Mouse (Mus musculus) urinary bladder, postnatal 36 days (tissue): ENCODE data around the gene Larp1.
A peak's percentile ranks its signal among the peaks of the same experiment; 100 is the strongest.
"Not testable (repeated sequence)": the region's sequence is repeated elsewhere in the genome, so short reads cannot be mapped to it uniquely, and the experiment has no call there.

Experiments used
- DNase-seq, 2 experiments: peaks; one replicate each; pipeline ENCODE4 v3.0.0; 2022; ENCODE audit warnings: low spot score in 2 of 2, mixed read lengths in 1 of 2

Gene Larp1

GRCm38 (mm10) chr11:58097621-58098365, 88.9 kb downstream of the Larp1 start:
- DNase-seq = peak; percentile 12 to 14

- not testable (repeated sequence) for DNase-seq
Measured at GRCm38 (mm10) chr11:58098366-58098720, 89.5 kb downstream of the Larp1 start.

- no peak for DNase-seq
Measured at GRCm38 (mm10) chr11:58100006-58100405, 91.1 kb downstream of the Larp1 start.

- DNase-seq = no peak
Measured at GRCm38 (mm10) chr11:58101194-58101720, 92.4 kb downstream of the Larp1 start.

- no peak for DNase-seq
Measured at GRCm38 (mm10) chr11:58102146-58102545, 93.3 kb downstream of the Larp1 start.

- no peak for DNase-seq
Measured at GRCm38 (mm10) chr11:58102581-58103343, 93.9 kb downstream of the Larp1 start.

- DNase-seq = no peak
Measured at GRCm38 (mm10) chr11:58103344-58103653, 94.4 kb downstream of the Larp1 start.

- peak; percentile 98 to 99 for DNase-seq
Measured at GRCm38 (mm10) chr11:58103697-58104306, 94.9 kb downstream of the Larp1 start, which contains the start of gene Cnot8. TSS of gene Cnot8 (plus strand) at chr11:58104153.

- DNase-seq = peak; percentile 39 to 53
Measured at GRCm38 (mm10) chr11:58104351-58104791, 95.5 kb downstream of the Larp1 start.

- no peak for DNase-seq
Measured at GRCm38 (mm10) chr11:58107009-58107408, 98.1 kb downstream of the Larp1 start.

GRCm38 (mm10) chr11:58107664-58108337, 98.9 kb downstream of the Larp1 start:
- no peak for DNase-seq
